In genomic region chr6:140561151-140561916, GRCm38 (mm10) we compare ENCODE assay signal across 18 mouse cellular contexts.
A peak's percentile ranks its signal among the peaks of the same experiment; 100 is the strongest.
DNase-seq lines count a peak whose midpoint lies in the region; ATAC-seq lines count a peak whose summit lies in the region.
"Had no signal": no experiment of that assay in that cellular context is flagged by ENCODE, and none has a peak within 500 bp of the region (broad histone marks: within the 10 kb centered on the region; RNA-seq: fewer than 3 reads in every experiment).

No protein-coding gene starts in this region.

- no peak overlapping the region for H3K27ac ChIP-seq in midbrain, embryonic 15.5 days
- no peak overlapping the region for H3K27ac ChIP-seq in midbrain, embryonic 16.5 days (ENCODE audit: low read length)
- H3K27ac ChIP-seq: embryonic facial prominence, embryonic 12.5 days; forebrain, embryonic 10.5 days; liver, embryonic 15.5 days; neural tube, embryonic 13.5 days; stomach, embryonic 15.5 days had no signal

- intact Hi-C loops in gastrocnemius, postnatal 14 days (cut with DNase I; ENCODE audit: low total_unique reads), result no loop called here

- no peaks in the 10 kb centered on the region for H3K4me1 ChIP-seq in midbrain, embryonic 15.5 days
- H3K4me1 ChIP-seq in midbrain, embryonic 16.5 days (ENCODE audit: control insufficient read depth, insufficient read depth, low read length), result no peaks in the 10 kb centered on the region
- H3K4me1 ChIP-seq: embryonic facial prominence, embryonic 12.5 days; forebrain, embryonic 10.5 days; neural tube, embryonic 13.5 days; stomach, embryonic 15.5 days had no signal

- peaks cover 4% of the 10 kb centered on the region; the same call in 1 of the 2 replicates for H3K36me3 ChIP-seq in midbrain, embryonic 15.5 days (replicated peaks)
- H3K36me3 ChIP-seq in midbrain, embryonic 16.5 days (ENCODE audit: control insufficient read depth, insufficient read depth, low read length), result no peaks in the 10 kb centered on the region
- H3K36me3 ChIP-seq: liver, embryonic 15.5 days; stomach, embryonic 15.5 days had no signal

- peak; percentile 22 for DNase-seq in gastrocnemius, adult 18-20 months (ENCODE audit: low spot score)
- DNase-seq in gastrocnemius, postnatal 14 days, result no peak
- DNase-seq in ovary, postnatal 10 days (ENCODE audit: low spot score), result no peak
- no peak for DNase-seq in liver
- no peak for DNase-seq in kidney, adult 8-10 months
- DNase-seq: B cell, adult 2 months; cerebellum, postnatal 25 days; heart, postnatal 4 days; kidney, postnatal 14 days had no signal

- no peak overlapping the region for H3K4me3 ChIP-seq in midbrain, embryonic 15.5 days
- no peak overlapping the region for H3K4me3 ChIP-seq in midbrain, embryonic 16.5 days (ENCODE audit: low read depth, low read length)
- H3K4me3 ChIP-seq: embryonic facial prominence, embryonic 12.5 days; forebrain, embryonic 10.5 days; heart, embryonic 12.5 days; liver, embryonic 15.5 days; neural tube, embryonic 13.5 days; stomach, embryonic 15.5 days had no signal

- ATAC-seq in midbrain, embryonic 15.5 days (replicated peaks), result peak; percentile 45; the same call in 1 of the 2 replicates
- ATAC-seq in midbrain, embryonic 16.5 days, result no peak
- peak; percentile 89 for ATAC-seq in granulocyte monocyte progenitor cell, adult 5-6 weeks (replicated peaks; ENCODE audit: poor library complexity, severe bottlenecking)

- H3K27me3 ChIP-seq in midbrain, embryonic 15.5 days (replicated peaks), result no peaks in the 10 kb centered on the region
- H3K27me3 ChIP-seq in midbrain, embryonic 16.5 days (ENCODE audit: control insufficient read depth, insufficient read depth, low read depth, low read length), result no peaks in the 10 kb centered on the region
- H3K27me3 ChIP-seq: embryonic facial prominence, embryonic 12.5 days; heart, embryonic 12.5 days; liver, embryonic 15.5 days; neural tube, embryonic 13.5 days; stomach, embryonic 15.5 days had no signal

- H3K9ac ChIP-seq in midbrain, embryonic 15.5 days, result no peak overlapping the region
- H3K9ac ChIP-seq in midbrain, embryonic 16.5 days (ENCODE audit: low read depth, low read length), result no peak overlapping the region
- H3K9ac ChIP-seq: embryonic facial prominence, embryonic 12.5 days; heart, embryonic 12.5 days; liver, embryonic 15.5 days; neural tube, embryonic 13.5 days; stomach, embryonic 15.5 days had no signal

- no peaks in the 10 kb centered on the region for H3K9me3 ChIP-seq in midbrain, embryonic 15.5 days
- H3K9me3 ChIP-seq in midbrain, embryonic 16.5 days (replicated peaks; ENCODE audit: control insufficient read depth, low read length, poor library complexity, severe bottlenecking), result no peaks in the 10 kb centered on the region
- H3K9me3 ChIP-seq: embryonic facial prominence, embryonic 12.5 days; forebrain, embryonic 10.5 days; heart, embryonic 12.5 days; liver, embryonic 15.5 days; neural tube, embryonic 13.5 days; stomach, embryonic 15.5 days had no signal

- H3K4me2 ChIP-seq in midbrain, embryonic 15.5 days, result no peak overlapping the region
- H3K4me2 ChIP-seq in midbrain, embryonic 16.5 days (ENCODE audit: low read length), result no peak overlapping the region
- H3K4me2 ChIP-seq: embryonic facial prominence, embryonic 12.5 days; heart, embryonic 12.5 days; liver, embryonic 15.5 days; neural tube, embryonic 13.5 days; stomach, embryonic 15.5 days had no signal

- 80% methylated on average over 9 of the region's 9 CpGs for WGBS in midbrain, embryonic 15.5 days
- 84% methylated on average over 9 of the region's 9 CpGs for WGBS in midbrain, embryonic 16.5 days
